Comparison of ENCODE assay signal across 8 mouse cellular contexts in the genomic region with DNA sequence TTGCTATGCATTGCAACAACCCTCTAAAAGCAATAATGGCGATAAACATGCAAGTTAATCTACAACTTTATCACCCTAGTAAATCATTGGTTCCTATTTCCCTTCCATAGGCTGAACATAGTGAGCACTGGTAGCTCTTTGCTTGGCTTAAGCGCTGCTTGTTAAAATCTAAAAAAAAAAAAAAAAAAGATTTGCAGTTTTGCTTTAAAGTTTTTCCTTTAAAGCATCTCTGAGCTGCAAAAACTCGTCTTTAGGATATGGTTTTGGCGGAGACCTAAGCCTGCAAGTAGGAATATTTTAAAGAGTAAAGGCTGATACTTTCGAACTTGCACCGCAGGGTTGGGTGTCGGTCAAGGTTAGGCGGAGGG. TPM values are rescaled to one million over a fixed set of nuclear protein-coding genes. Genes with fewer than 3 reads are reported as not detected.
DNase-seq lines count a peak whose midpoint lies in the region; ATAC-seq and TF ChIP-seq lines count a peak whose summit lies in the region.

No protein-coding gene starts in this region.

- no peak for TF ChIP-seq POLR2A in embryonic fibroblast, embryonic 13.5 days (IDR thresholded peaks at IDR 0.05; ENCODE audit: low read depth, low read length)
- TF ChIP-seq POLR2A in olfactory bulb, adult 2 months (IDR thresholded peaks at IDR 0.05; ENCODE audit: insufficient read depth, low read depth, low read length): no peak

- peak overlapping the region; percentile 85 for H3K9ac ChIP-seq in lung, embryonic 16.5 days (ENCODE audit: low read length)

- H3K9me3 ChIP-seq in lung, embryonic 16.5 days (ENCODE audit: control insufficient read depth, low read length): no peaks in the 10 kb centered on the region
- H3K9me3 ChIP-seq in limb, embryonic 10.5 days (replicated peaks): no peaks in the 10 kb centered on the region

- WGBS in lung, embryonic 16.5 days: 10% methylated on average over 8 of the region's 8 CpGs
- WGBS in limb, embryonic 10.5 days: 11% methylated on average over 8 of the region's 8 CpGs
- 11% methylated on average over 8 of the region's 8 CpGs for WGBS in olfactory bulb, adult 2 months

- no peak for DNase-seq in lung, adult 18-20 months
- DNase-seq in limb, embryonic 10.5 days (ENCODE audit: low spot score): no peak
- DNase-seq in right cerebral cortex, postnatal 25 days: no peak
- no peak for DNase-seq in ovary, postnatal 14 days (ENCODE audit: low spot score)
- DNase-seq in thymus, postnatal 36 days: no peak

- ATAC-seq in lung, embryonic 16.5 days (ENCODE audit: low read depth): no peak

- H3K27me3 ChIP-seq in lung, embryonic 16.5 days (ENCODE audit: control insufficient read depth, insufficient read depth, low read depth, low read length): no peaks in the 10 kb centered on the region
- H3K27me3 ChIP-seq in limb, embryonic 10.5 days (ENCODE audit: low read depth, poor library complexity, severe bottlenecking): no peaks in the 10 kb centered on the region

- no peaks in the 10 kb centered on the region for H3K36me3 ChIP-seq in lung, embryonic 16.5 days (ENCODE audit: control insufficient read depth, insufficient read depth, low read length)
- H3K36me3 ChIP-seq in limb, embryonic 10.5 days: peaks cover 4% of the 10 kb centered on the region; the same call in 1 of the 2 replicates

- TF ChIP-seq CTCF in embryonic fibroblast, embryonic 13.5 days (IDR thresholded peaks at IDR 0.05; ENCODE audit: borderline replicate concordance, insufficient read depth, low read length): no peak
- no peak for TF ChIP-seq CTCF in olfactory bulb, adult 2 months (IDR thresholded peaks at IDR 0.05; ENCODE audit: insufficient read depth, low read depth, low read length)

- peak overlapping the region; percentile 41 for H3K27ac ChIP-seq in lung, embryonic 16.5 days (ENCODE audit: low read length)
- no peak overlapping the region for H3K27ac ChIP-seq in embryonic fibroblast, embryonic 13.5 days (ENCODE audit: insufficient read depth, low read length)
- peak overlapping the region; percentile 94 for H3K27ac ChIP-seq in limb, embryonic 10.5 days
- peak overlapping the region; percentile 78 for H3K27ac ChIP-seq in olfactory bulb, adult 2 months (ENCODE audit: insufficient read depth, low read depth, low read length)

- peaks cover 3% of the 10 kb centered on the region for H3K4me1 ChIP-seq in lung, embryonic 16.5 days (replicated peaks; ENCODE audit: control insufficient read depth, insufficient read depth, low read length)
- H3K4me1 ChIP-seq in embryonic fibroblast, embryonic 13.5 days (ENCODE audit: control insufficient read depth, insufficient read depth, low read length): no peaks in the 10 kb centered on the region
- peaks cover 20% of the 10 kb centered on the region for H3K4me1 ChIP-seq in limb, embryonic 10.5 days
- H3K4me1 ChIP-seq in olfactory bulb, adult 2 months (ENCODE audit: control insufficient read depth, insufficient read depth, low read length): peaks cover 3% of the 10 kb centered on the region; the same call in 1 of the 2 replicates

- peak overlapping the region; percentile 86 for H3K4me3 ChIP-seq in lung, embryonic 16.5 days (ENCODE audit: low read length)
- H3K4me3 ChIP-seq in embryonic fibroblast, embryonic 13.5 days (ENCODE audit: insufficient read depth, low read length): peak overlapping the region; percentile 72
- H3K4me3 ChIP-seq in limb, embryonic 10.5 days: peak overlapping the region; percentile 92
- peak overlapping the region; percentile 91 for H3K4me3 ChIP-seq in olfactory bulb, adult 2 months (ENCODE audit: insufficient read depth, low read depth, low read length)

- H3K4me2 ChIP-seq in lung, embryonic 16.5 days (ENCODE audit: low read depth, low read length): peak overlapping the region; percentile 90

RNA-seq across cellular contexts. Expression of a gene that starts 0.4 kb away (rescaled TPM):
- polyA plus RNA-seq in lung, embryonic 16.5 days (2015; fragmentation: Nextera tagmentation; extraction: Ambion mirVana): 57.3 and 58.4 TPM in 2 replicates
- polyA plus RNA-seq in embryonic fibroblast, embryonic 13.5 days (2011; ENCODE audit: insufficient read length, low read depth, missing spikeins): 38.0 and 44.5 TPM in 2 replicates
- polyA plus RNA-seq in limb, embryonic 10.5 days (2016; fragmentation: Nextera tagmentation; extraction: Ambion mirVana): 55.9 and 56.9 TPM in 2 replicates
- not detected in 2 replicates for polyA plus RNA-seq in olfactory bulb, adult 2 months (2012; ENCODE audit: insufficient read depth, insufficient read length, low replicate concordance, missing spikeins)

RNA-seq across cellular contexts. Expression of a gene that starts 35.3 kb away (rescaled TPM):
- 15.4 and 18.0 TPM in 2 replicates for polyA plus RNA-seq in lung, embryonic 16.5 days (2015; fragmentation: Nextera tagmentation; extraction: Ambion mirVana)
- 92.4 and 144 TPM in 2 replicates for polyA plus RNA-seq in embryonic fibroblast, embryonic 13.5 days (2011; ENCODE audit: insufficient read length, low read depth, missing spikeins)
- polyA plus RNA-seq in limb, embryonic 10.5 days (2016; fragmentation: Nextera tagmentation; extraction: Ambion mirVana): 11.2 and 12.0 TPM in 2 replicates
- polyA plus RNA-seq in olfactory bulb, adult 2 months (2012; ENCODE audit: insufficient read depth, insufficient read length, low replicate concordance, missing spikeins): not detected in 2 replicates
